Mouse (Mus musculus) heart, adult 18-20 months (tissue): Measurements from ENCODE around the gene Zdhhc20. TPM values are rescaled to one million over a fixed set of nuclear protein-coding genes. Genes with fewer than 3 reads are reported as not detected.
A peak's percentile ranks its signal among the peaks of the same experiment; 100 is the strongest.

Experiments used
- DNase-seq, 2 experiments: peaks; one replicate each; pipeline ENCODE4 v3.0.0; 2021 to 2022; ENCODE audit warnings: mixed read lengths in 1 of 2
- microRNA-seq, 2 experiments: library from miRNA; unstranded; fragments of <30 nt; microRNA quantifications; one replicate each; pipeline ENCODE4 v1.2.0; 2022
- total RNA-seq, 2 experiments: library from RNA; stranded (reverse); gene quantifications; 2 replicates each; pipeline ENCODE4 v1.2.3; 2021

Zdhhc20 gene
- total RNA-seq, 2 experiments from 2014 or later, result 5.8 to 8.0 TPM

- DNase-seq, result peak; percentile 94 to 97
Observed at GRCm38 (mm10) chr14:57825788-57826751, 64.0 kb downstream of the Zdhhc20 start, which contains the start of the genes Ska3 and Mrpl57. Gene Ska3, minus strand, starts transcription at chr14:57826185. Gene Mrpl57, plus strand, starts transcription at chr14:57826234.

GRCm38 (mm10) chr14:57820839-57821238, 69.2 kb downstream of the Zdhhc20 start:
- DNase-seq, result no peak

- no peak for DNase-seq
Observed at GRCm38 (mm10) chr14:57811844-57812243, 78.2 kb downstream of the Zdhhc20 start.

- DNase-seq, result no peak
Observed at GRCm38 (mm10) chr14:57810886-57811285, 79.2 kb downstream of the Zdhhc20 start.

GRCm38 (mm10) chr14:57808558-57808957, 81.5 kb downstream of the Zdhhc20 start:
- DNase-seq, result peak; percentile 16 to 32

GRCm38 (mm10) chr14:57803731-57804130, 86.3 kb downstream of the Zdhhc20 start:
- no peak for DNase-seq

- peak; percentile 98 for DNase-seq
Observed at GRCm38 (mm10) chr14:57797991-57798931, 91.8 kb downstream of the Zdhhc20 start, which contains the start of gene Sap18. Gene Sap18, plus strand, starts transcription at chr14:57798180.

GRCm38 (mm10) chr14:57797551-57797950, 92.5 kb downstream of the Zdhhc20 start:
- DNase-seq, result no peak

- no peak for DNase-seq
Observed at GRCm38 (mm10) chr14:57791171-57791570, 98.9 kb downstream of the Zdhhc20 start.

- no peak for DNase-seq
Observed at GRCm38 (mm10) chr14:57789759-57790158, 100.3 kb downstream of the Zdhhc20 start.

GRCm38 (mm10) chr14:57789311-57789710, 100.8 kb downstream of the Zdhhc20 start:
- no peak for DNase-seq

GRCm38 (mm10) chr14:57787406-57787805, 102.7 kb downstream of the Zdhhc20 start:
- DNase-seq, result no peak

Small RNAs within 50 kb of the gene (microRNA-seq; reads per million reads assigned to microRNA genes)
- gene Mir3077, result 0.38 to 0.54 reads per million in 2 experiments

Other genes with a start within 250 kb of the Zdhhc20 start
- 10 to 100 TPM; 11.3 to 11.6 TPM for gene Xpo4, start 224.8 kb downstream of the Zdhhc20 start, total RNA-seq
- gene Gm49361, start 144.2 kb downstream of the Zdhhc20 start, total RNA-seq, result 1 to 10 TPM in 1 of 2 experiments, not detected in 1; 4.0 TPM
- 10 to 100 TPM; 30.7 to 31.1 TPM for gene Lats2, start 131.9 kb downstream of the Zdhhc20 start, total RNA-seq
- 10 to 100 TPM; 71.5 to 74.0 TPM for gene Sap18, start 92.1 kb downstream of the Zdhhc20 start, total RNA-seq
- gene Ska3, start 64.1 kb downstream of the Zdhhc20 start, total RNA-seq, result under 1 TPM in 1 of 2 experiments, not detected in 1; 0.22 TPM
- 10 to 100 TPM; 70.8 to 77.3 TPM for gene Mrpl57, start 64.0 kb downstream of the Zdhhc20 start, total RNA-seq
- 10 to 100 TPM; 77.3 to 83.5 TPM for gene Micu2, start 109.0 kb upstream of the Zdhhc20 start, total RNA-seq
- gene Fgf9, start 180.3 kb upstream of the Zdhhc20 start, total RNA-seq, result 1 to 10 TPM; 7.1 TPM